Mouse (Mus musculus): Measurements from ENCODE around the gene Kdm2a. TPM values are rescaled to one million over a fixed set of nuclear protein-coding genes. Genes with fewer than 3 reads are reported as not detected.

The Kdm2a gene
- polyA plus RNA-seq, 1 experiment: 78.4 TPM

DNA sequence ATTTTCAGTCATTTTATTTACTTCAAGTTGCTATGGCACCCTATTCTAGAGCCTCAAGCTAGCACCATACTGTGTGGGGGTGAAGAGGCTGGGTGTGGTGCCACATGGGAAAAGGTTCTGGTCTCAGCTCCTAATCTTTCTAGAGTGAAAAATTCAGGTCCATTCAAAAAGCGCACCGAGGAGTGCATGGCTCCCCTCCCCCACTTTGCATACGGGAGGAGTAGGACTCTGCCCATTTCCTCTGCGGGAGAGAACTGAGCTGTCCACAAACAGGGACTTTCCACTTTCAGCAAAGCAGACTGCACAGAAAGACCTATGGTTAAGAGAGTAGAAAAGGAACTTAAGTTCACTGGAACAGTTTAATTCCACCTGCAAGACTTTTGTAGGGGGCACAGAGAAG is 65.4 kb downstream of the Kdm2a start:
- H3K4me3 ChIP-seq (ENCODE audit: low read depth, low read length): peak overlapping the region; percentile 79
- peaks cover 18% of the 10 kb centered on the region for H3K36me3 ChIP-seq (ENCODE audit: control insufficient read depth, insufficient read depth, low read length, poor library complexity, severe bottlenecking)
- peaks cover 2% of the 10 kb centered on the region for H3K4me1 ChIP-seq (ENCODE audit: control insufficient read depth, insufficient read depth, low read length)
- H3K27ac ChIP-seq (ENCODE audit: insufficient read depth, low read length): peak overlapping the region; percentile 85
- TF ChIP-seq CTCF (IDR thresholded peaks at IDR 0.05; ENCODE audit: low read depth, low read length): no peak
- 0 out of 2 replicates have a peak, but pooled peaks have one; percentile 46 for TF ChIP-seq EP300 (IDR thresholded peaks at IDR 0.05; ENCODE audit: insufficient read depth, low read depth, low read length)
- peak overlapping the region; percentile 73 for H3K9ac ChIP-seq (ENCODE audit: low read depth, poor library complexity, severe bottlenecking)
- H3K27me3 ChIP-seq (ENCODE audit: control insufficient read depth, insufficient read depth, low read length, poor library complexity, severe bottlenecking): no peaks in the 10 kb centered on the region
- H3K9me3 ChIP-seq (replicated peaks; ENCODE audit: control insufficient read depth, insufficient read depth, low read length, poor library complexity, severe bottlenecking): no peaks in the 10 kb centered on the region

DNA sequence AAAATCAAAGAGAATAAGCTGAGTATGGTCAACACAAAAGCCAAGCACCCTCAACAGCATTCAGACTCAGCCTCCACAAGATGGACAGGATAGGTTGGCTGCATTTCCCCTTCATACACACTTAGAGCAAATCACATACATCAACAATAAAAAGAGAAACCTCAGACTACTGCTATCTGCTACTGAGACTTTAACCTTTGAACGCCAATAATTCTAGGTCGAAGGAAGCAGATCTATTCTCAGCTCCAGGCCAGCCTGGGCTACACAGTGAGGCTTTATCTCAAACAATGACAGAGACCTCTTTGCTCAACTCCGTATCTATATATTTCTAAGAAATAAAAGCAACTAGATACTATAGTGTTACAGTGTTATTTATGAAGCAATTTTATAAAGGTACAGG is 66.8 kb downstream of the Kdm2a start:
- Histone ChIP-seq H3K36me3 (ENCODE audit: control insufficient read depth, insufficient read depth, low read length, poor library complexity, severe bottlenecking) (peaks cover 32% of the 10 kb centered on the region), H3K4me1 (ENCODE audit: control insufficient read depth, insufficient read depth, low read length) (peaks cover 2% of the 10 kb centered on the region), H3K9ac (ENCODE audit: low read depth, poor library complexity, severe bottlenecking) (no peak overlapping the region), H3K27me3 (ENCODE audit: control insufficient read depth, insufficient read depth, low read length, poor library complexity, severe bottlenecking) (no peaks in the 10 kb centered on the region), H3K9me3 (replicated peaks; ENCODE audit: control insufficient read depth, insufficient read depth, low read length, poor library complexity, severe bottlenecking) (no peaks in the 10 kb centered on the region), H3K4me3 (ENCODE audit: low read depth, low read length) (no peak overlapping the region), H3K27ac (ENCODE audit: insufficient read depth, low read length) (no peak overlapping the region)
- no peak for TF ChIP-seq POLR2A (IDR thresholded peaks at IDR 0.05; ENCODE audit: insufficient read depth, low read length)
- no peak for TF ChIP-seq CTCF (IDR thresholded peaks at IDR 0.05; ENCODE audit: low read depth, low read length)
- no peak for TF ChIP-seq EP300 (IDR thresholded peaks at IDR 0.05; ENCODE audit: insufficient read depth, low read depth, low read length)

GRCm38 (mm10) chr19:4330603-4331002 is 67.5 kb downstream of the Kdm2a start:
- Histone ChIP-seq H3K36me3 (ENCODE audit: control insufficient read depth, insufficient read depth, low read length, poor library complexity, severe bottlenecking) (peaks cover 38% of the 10 kb centered on the region), H3K27me3 (ENCODE audit: control insufficient read depth, insufficient read depth, low read length, poor library complexity, severe bottlenecking) (no peaks in the 10 kb centered on the region), H3K4me3 (ENCODE audit: low read depth, low read length) (no peak overlapping the region), H3K9ac (ENCODE audit: low read depth, poor library complexity, severe bottlenecking) (no peak overlapping the region), H3K27ac (ENCODE audit: insufficient read depth, low read length) (no peak overlapping the region), H3K9me3 (replicated peaks; ENCODE audit: control insufficient read depth, insufficient read depth, low read length, poor library complexity, severe bottlenecking) (no peaks in the 10 kb centered on the region), H3K4me1 (ENCODE audit: control insufficient read depth, insufficient read depth, low read length) (peaks cover 2% of the 10 kb centered on the region)
- TF ChIP-seq POLR2A (IDR thresholded peaks at IDR 0.05; ENCODE audit: insufficient read depth, low read length): no peak
- TF ChIP-seq EP300 (IDR thresholded peaks at IDR 0.05; ENCODE audit: insufficient read depth, low read depth, low read length): no peak
- TF ChIP-seq CTCF (IDR thresholded peaks at IDR 0.05; ENCODE audit: low read depth, low read length): no peak

GRCm38 (mm10) chr19:4328737-4329304 is 69.3 kb downstream of the Kdm2a start:
- H3K9ac ChIP-seq (ENCODE audit: low read depth, poor library complexity, severe bottlenecking): no peak overlapping the region
- TF ChIP-seq EP300 (IDR thresholded peaks at IDR 0.05; ENCODE audit: insufficient read depth, low read depth, low read length): peak; percentile 79
- no peak for TF ChIP-seq CTCF (IDR thresholded peaks at IDR 0.05; ENCODE audit: low read depth, low read length)
- no peak for TF ChIP-seq POLR2A (IDR thresholded peaks at IDR 0.05; ENCODE audit: insufficient read depth, low read length)
- H3K27ac ChIP-seq (ENCODE audit: insufficient read depth, low read length): peak overlapping the region; percentile 60
- H3K27me3 ChIP-seq (ENCODE audit: control insufficient read depth, insufficient read depth, low read length, poor library complexity, severe bottlenecking): no peaks in the 10 kb centered on the region
- peaks cover 54% of the 10 kb centered on the region for H3K36me3 ChIP-seq (ENCODE audit: control insufficient read depth, insufficient read depth, low read length, poor library complexity, severe bottlenecking)
- peaks cover 2% of the 10 kb centered on the region for H3K4me1 ChIP-seq (ENCODE audit: control insufficient read depth, insufficient read depth, low read length)
- no peak overlapping the region for H3K4me3 ChIP-seq (ENCODE audit: low read depth, low read length)
- no peaks in the 10 kb centered on the region for H3K9me3 ChIP-seq (replicated peaks; ENCODE audit: control insufficient read depth, insufficient read depth, low read length, poor library complexity, severe bottlenecking)

GRCm38 (mm10) chr19:4326881-4327280 is 71.2 kb downstream of the Kdm2a start:
- Histone ChIP-seq H3K4me3 (ENCODE audit: low read depth, low read length) (no peak overlapping the region), H3K36me3 (ENCODE audit: control insufficient read depth, insufficient read depth, low read length, poor library complexity, severe bottlenecking) (peaks cover 66% of the 10 kb centered on the region), H3K9me3 (replicated peaks; ENCODE audit: control insufficient read depth, insufficient read depth, low read length, poor library complexity, severe bottlenecking) (no peaks in the 10 kb centered on the region), H3K27ac (ENCODE audit: insufficient read depth, low read length) (no peak overlapping the region), H3K27me3 (ENCODE audit: control insufficient read depth, insufficient read depth, low read length, poor library complexity, severe bottlenecking) (no peaks in the 10 kb centered on the region), H3K4me1 (ENCODE audit: control insufficient read depth, insufficient read depth, low read length) (peaks cover 1% of the 10 kb centered on the region), H3K9ac (ENCODE audit: low read depth, poor library complexity, severe bottlenecking) (no peak overlapping the region)
- TF ChIP-seq CTCF (IDR thresholded peaks at IDR 0.05; ENCODE audit: low read depth, low read length) (no peak), POLR2A (IDR thresholded peaks at IDR 0.05; ENCODE audit: insufficient read depth, low read length) (no peak), EP300 (IDR thresholded peaks at IDR 0.05; ENCODE audit: insufficient read depth, low read depth, low read length) (no peak)

GRCm38 (mm10) chr19:4326106-4326505 is 72.0 kb downstream of the Kdm2a start:
- H3K36me3 ChIP-seq (ENCODE audit: control insufficient read depth, insufficient read depth, low read length, poor library complexity, severe bottlenecking): peaks cover 70% of the 10 kb centered on the region
- H3K9me3 ChIP-seq (replicated peaks; ENCODE audit: control insufficient read depth, insufficient read depth, low read length, poor library complexity, severe bottlenecking): no peaks in the 10 kb centered on the region
- peak overlapping the region; percentile 8; the same call in 1 of the 2 replicates for H3K27ac ChIP-seq (ENCODE audit: insufficient read depth, low read length)
- TF ChIP-seq EP300 (IDR thresholded peaks at IDR 0.05; ENCODE audit: insufficient read depth, low read depth, low read length): no peak
- no peak for TF ChIP-seq POLR2A (IDR thresholded peaks at IDR 0.05; ENCODE audit: insufficient read depth, low read length)
- no peak for TF ChIP-seq CTCF (IDR thresholded peaks at IDR 0.05; ENCODE audit: low read depth, low read length)
- H3K4me3 ChIP-seq (ENCODE audit: low read depth, low read length): no peak overlapping the region
- no peaks in the 10 kb centered on the region for H3K4me1 ChIP-seq (ENCODE audit: control insufficient read depth, insufficient read depth, low read length)
- H3K27me3 ChIP-seq (ENCODE audit: control insufficient read depth, insufficient read depth, low read length, poor library complexity, severe bottlenecking): no peaks in the 10 kb centered on the region
- no peak overlapping the region for H3K9ac ChIP-seq (ENCODE audit: low read depth, poor library complexity, severe bottlenecking)
